Mouse (Mus musculus) lung, postnatal 0 days (tissue): ENCODE results near the gene Rftn1.

Source experiments
- CTCF ChIP-seq: IDR thresholded peaks from 2 replicates; pipeline ENCODE4 v1.5.1; 2016; ENCODE audit warnings: antibody characterized with exemption, mild to moderate bottlenecking
- EP300 ChIP-seq: IDR thresholded peaks from 2 replicates; pipeline ENCODE4 v1.6.1; 2016; ENCODE audit warnings: antibody characterized with exemption, mild to moderate bottlenecking, control low read depth

DNA sequence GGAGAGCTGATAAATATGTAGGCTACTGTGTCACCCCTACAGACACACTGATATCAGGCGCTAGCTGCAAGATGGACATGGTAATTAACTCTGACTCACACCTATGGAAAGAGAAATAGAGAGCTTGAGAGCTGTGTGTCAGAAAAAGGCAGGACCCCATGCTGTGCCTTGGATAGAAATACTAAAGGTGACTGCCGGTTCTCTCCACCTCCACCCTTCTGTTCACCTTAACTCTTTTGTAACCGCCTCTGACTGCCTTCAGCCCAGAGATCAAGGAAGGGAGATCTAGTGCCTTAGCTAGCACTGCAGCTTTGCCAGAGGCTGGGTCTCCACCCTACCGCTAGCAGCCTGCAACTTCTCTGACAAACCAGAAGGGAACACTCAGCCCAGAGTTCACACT, 187.3 kb downstream of the Rftn1 start:
- no peak for TF ChIP-seq CTCF
- no peak for TF ChIP-seq EP300
